Mouse (Mus musculus) MEL (cell line): Measurements from ENCODE around the gene Pip4p1. TPM values are rescaled to one million over a fixed set of nuclear protein-coding genes. Genes with fewer than 3 reads are reported as not detected.
"Not testable (repeated sequence)": the region's sequence is repeated elsewhere in the genome, so short reads cannot be mapped to it uniquely, and the experiment has no call there.

Experiments
- DNase-seq: peaks from one replicate; pipeline ENCODE4 v3.0.0; 2011; ENCODE audit warnings: low read depth, low spot score
- H3K27ac ChIP-seq: 2 replicates; pipeline ENCODE4 v1.5.1; 2012; ENCODE audit warnings: low read depth, mild to moderate bottlenecking, control low read depth, low read length, moderate library complexity; ENCODE audit not compliant: control insufficient read depth
- H3K27me3 ChIP-seq, 2 experiments: fragments of 150-350 bp in 1 of 2; sonication (generic) in 1 of 2; 2 replicates each; pipeline ENCODE4 v1.6.1; 2012; ENCODE audit warnings: low read length in 2 of 2, mild to moderate bottlenecking in 2 of 2, improper control_type of control experiment in 1 of 2, moderate library complexity in 1 of 2; ENCODE audit not compliant: insufficient read depth in 2 of 2, control insufficient read depth in 1 of 2
- H3K36me3 ChIP-seq, 2 experiments: 2 replicates each; pipeline ENCODE4 v1.6.1; 2012 to 2014; ENCODE audit warnings: low read length in 2 of 2, improper control_type of control experiment in 1 of 2, inconsistent platforms in 1 of 2, mild to moderate bottlenecking in 1 of 2; ENCODE audit not compliant: insufficient read depth in 2 of 2, control insufficient read depth in 1 of 2
- H3K4me1 ChIP-seq, 2 experiments: fragments of 150-350 bp in 1 of 2; sonication (generic) in 1 of 2; 2 replicates each; pipeline ENCODE4 v1.6.1; 2012; ENCODE audit warnings: low read length in 2 of 2, improper control_type of control experiment in 1 of 2, mild to moderate bottlenecking in 1 of 2; ENCODE audit not compliant: insufficient read depth in 2 of 2, control insufficient read depth in 1 of 2
- H3K4me3 ChIP-seq, 2 experiments: fragments of 150-350 bp in 1 of 2; sonication (generic) in 1 of 2; 2 replicates each; pipeline ENCODE4 v1.5.1; 2012; ENCODE audit warnings: low read depth in 2 of 2, low read length in 2 of 2, mild to moderate bottlenecking in 2 of 2, moderate library complexity in 2 of 2, control low read depth in 1 of 2, improper control_type of control experiment in 1 of 2; ENCODE audit not compliant: control insufficient read depth in 1 of 2, insufficient read depth in 1 of 2
- H3K79me2 ChIP-seq: 2 replicates; pipeline ENCODE4 v1.6.1; 2012; ENCODE audit warnings: mild to moderate bottlenecking, low read length, moderate library complexity; ENCODE audit not compliant: control insufficient read depth, poor library complexity, insufficient read depth
- H3K9ac ChIP-seq: 2 replicates; pipeline ENCODE4 v1.6.1; 2012; ENCODE audit warnings: low read depth, mild to moderate bottlenecking, control low read depth, low read length, moderate library complexity; ENCODE audit not compliant: control insufficient read depth, poor library complexity, severe bottlenecking
- H3K9me3 ChIP-seq: fragments of 150-350 bp; sonication (generic); replicated peaks from 2 replicates; pipeline ENCODE4 v1.6.1; 2012; ENCODE audit warnings: mild to moderate bottlenecking, low read length, improper control_type of control experiment, moderate library complexity; ENCODE audit not compliant: insufficient read depth
- ELF1 ChIP-seq: IDR thresholded peaks from 2 replicates; pipeline ENCODE4 v1.6.1; 2014; ENCODE audit warnings: low read depth, mild to moderate bottlenecking, inconsistent platforms, low read length, improper control_type of control experiment, moderate library complexity
- KAT2A ChIP-seq: conservative IDR thresholded peaks from 2 replicates; pipeline ENCODE4 v1.6.1; 2012; ENCODE audit warnings: low read depth, low read length, improper control_type of control experiment, inconsistent platforms
- MAX ChIP-seq: IDR thresholded peaks from 2 replicates; pipeline ENCODE4 v1.6.1; 2011; ENCODE audit warnings: low read length, improper control_type of control experiment
- MAZ ChIP-seq: IDR thresholded peaks from 2 replicates; pipeline ENCODE4 v1.6.1; 2012; ENCODE audit warnings: low read depth, mild to moderate bottlenecking, inconsistent platforms, low read length, improper control_type of control experiment
- NELFE ChIP-seq: IDR thresholded peaks from 2 replicates; pipeline ENCODE4 v1.6.1; 2011; ENCODE audit warnings: low read depth, low read length, improper control_type of control experiment
- POLR2A ChIP-seq, 2 experiments: IDR thresholded peaks; 2 replicates each; pipeline ENCODE4 v1.6.1; 2011 to 2012; ENCODE audit warnings: low read length in 2 of 2, mild to moderate bottlenecking in 2 of 2, control low read depth in 1 of 2, improper control_type of control experiment in 1 of 2, low read depth in 1 of 2, moderate library complexity in 1 of 2; ENCODE audit not compliant: control insufficient read depth in 1 of 2, insufficient read depth in 1 of 2, poor library complexity in 1 of 2
- POLR2AphosphoS2 ChIP-seq: IDR thresholded peaks from 2 replicates; pipeline ENCODE4 v1.6.1; 2011; ENCODE audit warnings: low read length, improper control_type of control experiment
- POLR2AphosphoS5 ChIP-seq: IDR thresholded peaks from 2 replicates; pipeline ENCODE4 v1.6.1; 2012; ENCODE audit warnings: low read depth, borderline replicate concordance, mild to moderate bottlenecking, inconsistent platforms, low read length, moderate library complexity, mixed read lengths
- SIN3A ChIP-seq: IDR thresholded peaks from 2 replicates; pipeline ENCODE4 v1.6.1; 2012; ENCODE audit warnings: low read length, improper control_type of control experiment, inconsistent platforms
- TBP ChIP-seq: IDR thresholded peaks from 2 replicates; pipeline ENCODE4 v1.8.0; 2011; ENCODE audit warnings: low read depth, low read length, improper control_type of control experiment
- ZMIZ1 ChIP-seq: IDR thresholded peaks from 2 replicates; pipeline ENCODE4 v1.6.1; 2012; ENCODE audit warnings: low read depth, mild to moderate bottlenecking, inconsistent platforms, low read length, improper control_type of control experiment, moderate library complexity
- polyA plus RNA-seq, 2 experiments: library from polyadenylated mRNA; stranded (reverse) in 1 of 2; unstranded in 1 of 2; fragments of >175 nt in 1 of 2; fragments of >200 nt in 1 of 2; gene quantifications; 2 replicates each; pipeline versions ENCODE4 v1.2.1 to v1.2.4; 2012; ENCODE audit warnings: low replicate concordance in 2 of 2, low read depth in 1 of 2; ENCODE audit not compliant: insufficient read length in 2 of 2, insufficient read depth in 1 of 2, missing spikeins in 1 of 2
- total RNA-seq: library from RNA; depleted of rRNA; stranded (reverse); fragments of 300-350 nt; gene quantifications from 2 replicates; pipeline ENCODE4 v1.2.3, GENCODE M21; 2012

Pip4p1 gene
- total and polyA plus RNA-seq, 3 experiments: 12.2 to 21.6 TPM; not detected in 1

GRCm38 (mm10) chr14:50908126-50908525 is 22.5 kb downstream of the Pip4p1 start:
- no peak overlapping the region for H3K27ac ChIP-seq
- DNase-seq: no peak
- no peaks in the 10 kb centered on the region for H3K79me2 ChIP-seq
- H3K4me3 ChIP-seq: no peak overlapping the region
- no peak overlapping the region for H3K9ac ChIP-seq
- H3K36me3 ChIP-seq: no peaks in the 10 kb centered on the region
- no peaks in the 10 kb centered on the region for H3K9me3 ChIP-seq
- no peaks in the 10 kb centered on the region for H3K4me1 ChIP-seq
- TF ChIP-seq KAT2A (no peak), POLR2A (IDR thresholded peaks at IDR 0.05; ENCODE audit: control insufficient read depth in 1 of 2, insufficient read depth in 1 of 2, low read depth in 1 of 2, low read length in 2 of 2, poor library complexity in 1 of 2) (no peak), ELF1 (no peak), POLR2AphosphoS2 (no peak), SIN3A (no peak), MAZ (no peak)
- no peaks in the 10 kb centered on the region for H3K27me3 ChIP-seq

- not testable (repeated sequence) for H3K36me3 ChIP-seq, H3K27ac ChIP-seq, DNase-seq, H3K79me2 ChIP-seq, H3K4me3 ChIP-seq, H3K4me1 ChIP-seq, H3K9me3 ChIP-seq, H3K27me3 ChIP-seq, H3K9ac ChIP-seq
Observed at GRCm38 (mm10) chr14:50905327-50905726, 25.3 kb downstream of the Pip4p1 start.

- Histone ChIP-seq H3K27me3 (no peaks in the 10 kb centered on the region), H3K9ac (no peak overlapping the region), H3K36me3 (no peaks in the 10 kb centered on the region), H3K79me2 (no peaks in the 10 kb centered on the region), H3K9me3 (no peaks in the 10 kb centered on the region), H3K4me3 (no peak overlapping the region), H3K27ac (no peak overlapping the region), H3K4me1 (no peaks in the 10 kb centered on the region)
- TF ChIP-seq TBP (peak; percentile 91), NELFE (no peak)
- DNase-seq: no peak
Observed at GRCm38 (mm10) chr14:50904828-50905129, 25.9 kb downstream of the Pip4p1 start.

- H3K4me1 ChIP-seq: no peaks in the 10 kb centered on the region
- no peak overlapping the region for H3K27ac ChIP-seq
- H3K79me2 ChIP-seq: no peaks in the 10 kb centered on the region
- TF ChIP-seq ZMIZ1 (no peak), POLR2AphosphoS2 (no peak), MAX (no peak), POLR2AphosphoS5 (no peak)
- no peak overlapping the region for H3K9ac ChIP-seq
- H3K4me3 ChIP-seq: no peak overlapping the region
- DNase-seq: no peak
- H3K36me3 ChIP-seq: no peaks in the 10 kb centered on the region
- H3K27me3 ChIP-seq: no peaks in the 10 kb centered on the region
- H3K9me3 ChIP-seq: no peaks in the 10 kb centered on the region
Observed at GRCm38 (mm10) chr14:50903973-50904827, 26.5 kb downstream of the Pip4p1 start.

- H3K27ac ChIP-seq, H3K27me3 ChIP-seq, H3K9me3 ChIP-seq, H3K4me3 ChIP-seq, H3K9ac ChIP-seq, H3K36me3 ChIP-seq, H3K79me2 ChIP-seq, H3K4me1 ChIP-seq: not testable (repeated sequence)
- DNase-seq: peak; percentile 12
Observed at GRCm38 (mm10) chr14:50897992-50898391, 32.7 kb downstream of the Pip4p1 start.
